In genomic region chr2:129360197-129360596, GRCm38 (mm10) we compare ENCODE assay signal across 12 mouse cellular contexts. TPM values are rescaled to one million over a fixed set of nuclear protein-coding genes. Genes with fewer than 3 reads are reported as not detected.
DNase-seq lines count a peak whose midpoint lies in the region; ATAC-seq and TF ChIP-seq lines count a peak whose summit lies in the region.
"Had no signal": no experiment of that assay in that cellular context is flagged by ENCODE, and none has a peak within 500 bp of the region (broad histone marks: within the 10 kb centered on the region; RNA-seq: fewer than 3 reads in every experiment).

No protein-coding gene starts in this region.

- H3K9me3 ChIP-seq in liver, embryonic 11.5 days (ENCODE audit: control insufficient read depth, low read length) = no peaks in the 10 kb centered on the region
- H3K9me3 ChIP-seq in embryonic facial prominence, embryonic 10.5 days = no peaks in the 10 kb centered on the region
- no peaks in the 10 kb centered on the region for H3K9me3 ChIP-seq in forebrain, embryonic 12.5 days
- H3K9me3 ChIP-seq: hindbrain, embryonic 10.5 days had no signal

- no peaks in the 10 kb centered on the region for H3K79me2 ChIP-seq in liver, adult 2 months (ENCODE audit: control insufficient read depth, insufficient read depth, low read length)

- 74% methylated on average over 10 of the region's 10 CpGs for WGBS in liver, adult 2 months
- WGBS in liver, embryonic 11.5 days = 55% methylated on average over 10 of the region's 10 CpGs
- 90% methylated on average over 10 of the region's 10 CpGs for WGBS in embryonic facial prominence, embryonic 10.5 days
- 89% methylated on average over 10 of the region's 10 CpGs for WGBS in forebrain, embryonic 12.5 days

- no peaks in the 10 kb centered on the region for H3K27me3 ChIP-seq in liver, adult 2 months (ENCODE audit: control insufficient read depth, insufficient read depth, low read length)
- no peaks in the 10 kb centered on the region for H3K27me3 ChIP-seq in liver, embryonic 11.5 days (replicated peaks; ENCODE audit: control insufficient read depth, insufficient read depth, low read length)
- no peaks in the 10 kb centered on the region for H3K27me3 ChIP-seq in embryonic facial prominence, embryonic 10.5 days (replicated peaks; ENCODE audit: low read depth, poor library complexity, severe bottlenecking)
- H3K27me3 ChIP-seq in forebrain, embryonic 12.5 days = no peaks in the 10 kb centered on the region

- peaks cover 4% of the 10 kb centered on the region for H3K4me1 ChIP-seq in liver, adult 2 months (ENCODE audit: control insufficient read depth, insufficient read depth, low read length)
- no peaks in the 10 kb centered on the region for H3K4me1 ChIP-seq in liver, embryonic 11.5 days (replicated peaks; ENCODE audit: control insufficient read depth, insufficient read depth, low read length)
- H3K4me1 ChIP-seq in embryonic facial prominence, embryonic 10.5 days = no peaks in the 10 kb centered on the region
- H3K4me1 ChIP-seq in forebrain, embryonic 12.5 days = no peaks in the 10 kb centered on the region
- H3K4me1 ChIP-seq: hindbrain, embryonic 10.5 days had no signal

- H3K4me3 ChIP-seq in liver, adult 2 months (ENCODE audit: insufficient read depth, low read depth, low read length) = no peak overlapping the region
- H3K4me3 ChIP-seq in liver, embryonic 11.5 days (ENCODE audit: low read depth, low read length) = no peak overlapping the region
- H3K4me3 ChIP-seq in embryonic facial prominence, embryonic 10.5 days = no peak overlapping the region
- H3K4me3 ChIP-seq in forebrain, embryonic 12.5 days (replicated peaks) = no peak overlapping the region
- H3K4me3 ChIP-seq: hindbrain, embryonic 10.5 days; myocyte had no signal

- no peak for ATAC-seq in liver, embryonic 11.5 days (replicated peaks; ENCODE audit: low FRiP score)
- ATAC-seq in hematopoietic stem cell, adult 5-6 weeks (replicated peaks in 1 of 2; ENCODE audit: insufficient read depth in 1 of 2, low FRiP score in 2 of 2, low TSS enrichment in 1 of 2, low read depth in 1 of 2, poor library complexity in 2 of 2, severe bottlenecking in 2 of 2) = peak; percentile 46 to 78; a peak in 3 of 4 replicates
- ATAC-seq in forebrain, embryonic 12.5 days (ENCODE audit: low FRiP score) = no peak

- intact Hi-C loops in left cerebral cortex, postnatal 36 days (cut with DNase I) = loop anchor here (5.0 kb wide), 1 partner anchor 47 kb away; no protein-coding TSS in a partner anchor

- TF ChIP-seq CTCF in liver, adult 2 months (IDR thresholded peaks at IDR 0.05; ENCODE audit: low read depth, low read length) = no peak

- DNase-seq in liver, adult 2 months (ENCODE audit: extremely low read depth, low read depth, low spot score) = no peak
- DNase-seq in liver, embryonic 11.5 days (ENCODE audit: low spot score) = no peak
- DNase-seq in left cerebral cortex, postnatal 36 days (ENCODE audit: low spot score in 2 of 2) = peak; percentile 71 to 77
- peak; percentile 27 for DNase-seq in right cerebral cortex, postnatal 14 days
- no peak for DNase-seq in embryonic facial prominence, embryonic 10.5 days (ENCODE audit: low spot score)
- DNase-seq in spleen, adult 18-20 months = no peak
- DNase-seq: kidney, postnatal 10 days had no signal

- no peaks in the 10 kb centered on the region for H3K36me3 ChIP-seq in liver, adult 2 months (ENCODE audit: control insufficient read depth, insufficient read depth, low read length)
- H3K36me3 ChIP-seq in liver, embryonic 11.5 days (ENCODE audit: control insufficient read depth, insufficient read depth, low read length) = no peaks in the 10 kb centered on the region
- H3K36me3 ChIP-seq in embryonic facial prominence, embryonic 10.5 days (replicated peaks) = no peaks in the 10 kb centered on the region
- H3K36me3 ChIP-seq in forebrain, embryonic 12.5 days (replicated peaks) = no peaks in the 10 kb centered on the region
- H3K36me3 ChIP-seq: hindbrain, embryonic 10.5 days had no signal

- no peak for TF ChIP-seq POLR2A in liver, adult 2 months (IDR thresholded peaks at IDR 0.05; ENCODE audit: extremely low read depth, insufficient read depth, low read length)

- H3K4me2 ChIP-seq in liver, embryonic 11.5 days = no peak overlapping the region
- H3K4me2 ChIP-seq in forebrain, embryonic 12.5 days = no peak overlapping the region

- H3K9ac ChIP-seq in liver, adult 2 months (ENCODE audit: low read depth, low read length) = no peak overlapping the region
- no peak overlapping the region for H3K9ac ChIP-seq in liver, embryonic 11.5 days (ENCODE audit: low read depth, low read length)
- H3K9ac ChIP-seq in forebrain, embryonic 12.5 days = no peak overlapping the region

- peak overlapping the region; percentile 73 for H3K27ac ChIP-seq in liver, adult 2 months (replicated peaks; ENCODE audit: insufficient read depth, low read depth, low read length)
- no peak overlapping the region for H3K27ac ChIP-seq in liver, embryonic 11.5 days (ENCODE audit: low read depth, low read length)
- H3K27ac ChIP-seq in embryonic facial prominence, embryonic 10.5 days (replicated peaks) = no peak overlapping the region
- H3K27ac ChIP-seq in forebrain, embryonic 12.5 days = no peak overlapping the region
- H3K27ac ChIP-seq: hindbrain, embryonic 10.5 days had no signal

RNA-seq across cellular contexts. Expression of gene Il1b, which starts 10.7 kb away (rescaled TPM):
- total RNA-seq in liver, adult 2 months (2014; rRNA removed) = 1.8 and 2.1 TPM in 2 replicates
- 0.39 and 0.84 TPM in 2 replicates for polyA plus RNA-seq in liver, adult 2 months (2012; rRNA removed)
- 0.25 and 0.66 TPM in 2 replicates for polyA plus RNA-seq in liver, embryonic 11.5 days (2014; fragmentation: Nextera tagmentation; extraction: Ambion mirVana)
- total RNA-seq in hematopoietic stem cell, adult 5-6 weeks (2017) = 3.0 and 14.1 TPM in 2 replicates
- under 1 TPM in 1 of 2 experiments, not detected in 1; 0.32 TPM for total RNA-seq in left cerebral cortex, postnatal 36 days (2021)
- not detected in 2 replicates for polyA plus RNA-seq in embryonic facial prominence, embryonic 10.5 days (2016; fragmentation: Nextera tagmentation; extraction: Ambion mirVana)
- polyA plus RNA-seq in forebrain, embryonic 12.5 days (2016; fragmentation: Nextera tagmentation; extraction: Ambion mirVana) = not detected in 2 replicates
- polyA plus RNA-seq: hindbrain, embryonic 10.5 days had no signal

RNA-seq across cellular contexts. Expression of gene Il1a, which starts 50.4 kb away (rescaled TPM):
- 3.7 and 4.2 TPM in 2 replicates for total RNA-seq in liver, adult 2 months (2014; rRNA removed)
- polyA plus RNA-seq in liver, adult 2 months (2012; rRNA removed) = 0.36 and 1.0 TPM in 2 replicates
- 2.2 and 2.5 TPM in 2 replicates for polyA plus RNA-seq in liver, embryonic 11.5 days (2014; fragmentation: Nextera tagmentation; extraction: Ambion mirVana)
- total RNA-seq in hematopoietic stem cell, adult 5-6 weeks (2017) = not detected in 2 replicates
- under 1 TPM; 0.32 to 0.59 TPM for total RNA-seq in left cerebral cortex, postnatal 36 days (2021)
- not detected in 2 replicates for polyA plus RNA-seq in embryonic facial prominence, embryonic 10.5 days (2016; fragmentation: Nextera tagmentation; extraction: Ambion mirVana)
- polyA plus RNA-seq in forebrain, embryonic 12.5 days (2016; fragmentation: Nextera tagmentation; extraction: Ambion mirVana) = 0.18 and 0.21 TPM in 2 replicates
- total RNA-seq: heart, adult 18-20 months had no signal
- polyA plus RNA-seq: hindbrain, embryonic 10.5 days; myocyte had no signal

Comparison
In these comparisons a context has a peak if more than half of its experiments do, and no peak if none do; other contexts are left out.
1. DNase-seq: peak in left cerebral cortex, postnatal 36 days (2 of 2) and right cerebral cortex, postnatal 14 days (single experiment); none in liver, adult 2 months (single experiment), liver, embryonic 11.5 days (single experiment), embryonic facial prominence, embryonic 10.5 days (single experiment) and spleen, adult 18-20 months (0 of 2).
2. ATAC-seq: peak in hematopoietic stem cell, adult 5-6 weeks (2 of 2); none in liver, embryonic 11.5 days (single experiment) and forebrain, embryonic 12.5 days (single experiment).